Mouse (Mus musculus): Measurements from ENCODE around the gene Adrb1. TPM values are rescaled to one million over a fixed set of nuclear protein-coding genes. Genes with fewer than 3 reads are reported as not detected.

The Adrb1 gene
- total RNA-seq, 1 experiment: 0.36 TPM

DNA sequence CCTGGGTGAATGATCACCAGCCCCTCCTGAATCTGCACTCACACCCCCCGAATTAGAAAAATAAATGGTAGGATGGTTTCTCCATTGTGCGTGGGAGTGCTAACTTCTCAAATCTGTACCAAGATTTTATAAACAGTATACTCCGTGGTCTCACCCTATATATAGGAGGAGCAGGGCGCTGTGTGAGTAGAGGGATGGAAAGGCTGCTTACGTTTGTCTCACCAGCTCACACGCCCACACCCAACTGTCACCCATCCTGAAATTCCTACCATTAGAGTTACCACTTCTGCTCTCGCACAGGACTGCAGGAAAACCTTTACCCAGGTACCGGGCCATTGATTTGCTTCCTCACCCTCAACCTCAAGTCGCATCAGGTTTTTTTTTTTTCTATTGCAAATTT, 47.0 kb downstream of the Adrb1 start:
- Histone ChIP-seq H3K9me3 (ENCODE audit: control insufficient read depth, insufficient read depth, low read depth, low read length) (no peaks in the 10 kb centered on the region), H3K4me1 (ENCODE audit: control insufficient read depth in 2 of 2, insufficient read depth in 2 of 2, low read length in 2 of 2, poor library complexity in 1 of 2) (no peaks in the 10 kb centered on the region; a peak in 1 of 4 replicates), H3K9ac (ENCODE audit: insufficient read depth, low read depth, low read length, poor library complexity, severe bottlenecking) (no peak overlapping the region), H3K36me3 (ENCODE audit: control insufficient read depth, insufficient read depth, low read length, poor library complexity, severe bottlenecking) (no peaks in the 10 kb centered on the region), H3K27ac (ENCODE audit: insufficient read depth, low read depth, low read length, poor library complexity, severe bottlenecking) (no peak overlapping the region), H3K4me3 (ENCODE audit: insufficient read depth in 1 of 2, low read depth in 1 of 2, low read length in 2 of 2, poor library complexity in 1 of 2, severe bottlenecking in 1 of 2) (no peak overlapping the region)
- in situ Hi-C loops (cut with MboI; ENCODE audit: low sequenced_read_pairs in 2 of 2, unreplicated experiment in 2 of 2): no loop called here
- no peak for TF ChIP-seq ZC3H11A (IDR thresholded peaks at IDR 0.05; ENCODE audit: borderline replicate concordance, low read depth, low read length)
- no peak for TF ChIP-seq MAFK (IDR thresholded peaks at IDR 0.05; ENCODE audit: insufficient read depth, low read depth, low read length)
- TF ChIP-seq CHD2 (IDR thresholded peaks at IDR 0.05; ENCODE audit: low read depth, low read length): no peak
- TF ChIP-seq HCFC1 (IDR thresholded peaks at IDR 0.05; ENCODE audit: borderline replicate concordance, insufficient read depth, low read length): no peak
- TF ChIP-seq ZNF384 (IDR thresholded peaks at IDR 0.05; ENCODE audit: low read depth, low read length): no peak
- DNase-seq (ENCODE audit: low read depth, low spot score): no peak

DNA sequence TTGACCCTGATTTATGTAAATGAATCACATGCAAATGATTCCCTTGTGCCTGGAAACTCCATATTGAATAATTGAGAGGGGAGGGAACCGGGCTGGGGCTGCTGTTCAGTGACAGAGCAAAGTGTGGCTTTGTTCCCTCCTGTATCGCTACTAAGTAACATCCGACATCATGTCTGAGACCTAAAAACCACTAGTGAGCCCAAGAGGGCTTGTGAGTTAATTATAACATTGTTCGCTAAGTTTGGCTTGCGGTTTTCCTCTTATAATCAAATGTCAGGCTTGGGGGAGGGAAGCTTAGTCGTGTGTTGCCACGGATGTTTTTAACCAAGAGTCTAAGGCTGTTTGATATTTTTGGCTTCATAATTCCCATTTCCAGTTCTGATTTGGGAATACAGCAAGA, 50.2 kb downstream of the Adrb1 start:
- Histone ChIP-seq H3K27ac (ENCODE audit: insufficient read depth, low read depth, low read length, poor library complexity, severe bottlenecking) (no peak overlapping the region), H3K9me3 (ENCODE audit: control insufficient read depth, insufficient read depth, low read depth, low read length) (no peaks in the 10 kb centered on the region), H3K9ac (ENCODE audit: insufficient read depth, low read depth, low read length, poor library complexity, severe bottlenecking) (no peak overlapping the region), H3K4me3 (ENCODE audit: insufficient read depth in 1 of 2, low read depth in 1 of 2, low read length in 2 of 2, poor library complexity in 1 of 2, severe bottlenecking in 1 of 2) (no peak overlapping the region), H3K36me3 (ENCODE audit: control insufficient read depth, insufficient read depth, low read length, poor library complexity, severe bottlenecking) (no peaks in the 10 kb centered on the region), H3K4me1 (ENCODE audit: control insufficient read depth in 2 of 2, insufficient read depth in 2 of 2, low read length in 2 of 2, poor library complexity in 1 of 2) (peaks cover 4 to 15% of the 10 kb centered on the region in 2 experiments; a peak in 3 of 4 replicates)
- no peak for DNase-seq (ENCODE audit: low read depth, low spot score)
- in situ Hi-C loops (cut with MboI; ENCODE audit: low sequenced_read_pairs in 2 of 2, unreplicated experiment in 2 of 2): no loop called here
- TF ChIP-seq ZC3H11A (IDR thresholded peaks at IDR 0.05; ENCODE audit: borderline replicate concordance, low read depth, low read length): no peak
- no peak for TF ChIP-seq CHD2 (IDR thresholded peaks at IDR 0.05; ENCODE audit: low read depth, low read length)
- no peak for TF ChIP-seq ZNF384 (IDR thresholded peaks at IDR 0.05; ENCODE audit: low read depth, low read length)
- TF ChIP-seq MAFK (IDR thresholded peaks at IDR 0.05; ENCODE audit: insufficient read depth, low read depth, low read length): no peak
- TF ChIP-seq HCFC1 (IDR thresholded peaks at IDR 0.05; ENCODE audit: borderline replicate concordance, insufficient read depth, low read length): no peak

DNA sequence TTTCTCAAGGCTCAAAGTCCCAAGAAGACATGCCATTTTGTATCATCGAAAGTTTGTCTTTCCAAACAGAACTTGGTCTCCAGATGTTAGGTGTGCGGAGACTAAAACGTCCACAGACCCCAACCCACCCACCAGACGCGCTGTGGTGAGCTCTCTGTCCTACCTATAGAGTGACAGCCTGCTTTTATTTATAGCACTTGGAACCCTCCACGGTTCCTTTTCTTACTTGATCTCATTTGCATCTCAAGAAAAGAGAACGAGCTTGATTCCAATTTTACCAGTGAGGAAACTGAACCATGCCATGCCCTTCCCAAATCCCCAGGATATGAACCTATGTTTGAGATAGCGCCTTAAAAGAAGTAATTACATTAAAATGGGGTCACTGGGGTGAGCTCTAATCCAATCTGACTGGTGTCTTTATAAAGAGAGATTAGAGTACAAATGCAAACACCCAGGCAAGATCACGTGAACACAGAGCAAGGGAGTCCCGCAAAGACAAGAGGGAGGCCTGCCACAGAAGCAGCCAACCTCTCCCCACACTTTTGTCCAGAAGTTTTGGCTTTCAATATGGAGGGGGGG, 51.5 kb downstream of the Adrb1 start:
- Histone ChIP-seq H3K36me3 (ENCODE audit: control insufficient read depth, insufficient read depth, low read length, poor library complexity, severe bottlenecking) (no peaks in the 10 kb centered on the region), H3K4me3 (ENCODE audit: insufficient read depth in 1 of 2, low read depth in 1 of 2, low read length in 2 of 2, poor library complexity in 1 of 2, severe bottlenecking in 1 of 2) (no peak overlapping the region), H3K9me3 (ENCODE audit: control insufficient read depth, insufficient read depth, low read depth, low read length) (no peaks in the 10 kb centered on the region), H3K9ac (ENCODE audit: insufficient read depth, low read depth, low read length, poor library complexity, severe bottlenecking) (no peak overlapping the region), H3K27ac (ENCODE audit: insufficient read depth, low read depth, low read length, poor library complexity, severe bottlenecking) (no peak overlapping the region), H3K4me1 (ENCODE audit: control insufficient read depth in 2 of 2, insufficient read depth in 2 of 2, low read length in 2 of 2, poor library complexity in 1 of 2) (peaks cover 4 to 15% of the 10 kb centered on the region in 2 experiments; a peak in 3 of 4 replicates)
- DNase-seq (ENCODE audit: low read depth, low spot score): no peak
- in situ Hi-C loops (cut with MboI; ENCODE audit: low sequenced_read_pairs in 2 of 2, unreplicated experiment in 2 of 2): no loop called here
- TF ChIP-seq CHD2 (IDR thresholded peaks at IDR 0.05; ENCODE audit: low read depth, low read length) (no peak), MAFK (IDR thresholded peaks at IDR 0.05; ENCODE audit: insufficient read depth, low read depth, low read length) (no peak), ZC3H11A (IDR thresholded peaks at IDR 0.05; ENCODE audit: borderline replicate concordance, low read depth, low read length) (no peak), ZNF384 (IDR thresholded peaks at IDR 0.05; ENCODE audit: low read depth, low read length) (no peak), HCFC1 (IDR thresholded peaks at IDR 0.05; ENCODE audit: borderline replicate concordance, insufficient read depth, low read length) (no peak)

GRCm38 (mm10) chr19:56774408-56774962, 52.5 kb downstream of the Adrb1 start:
- TF ChIP-seq CHD2 (IDR thresholded peaks at IDR 0.05; ENCODE audit: low read depth, low read length) (no peak), ZC3H11A (IDR thresholded peaks at IDR 0.05; ENCODE audit: borderline replicate concordance, low read depth, low read length) (no peak), MAFK (IDR thresholded peaks at IDR 0.05; ENCODE audit: insufficient read depth, low read depth, low read length) (no peak), HCFC1 (IDR thresholded peaks at IDR 0.05; ENCODE audit: borderline replicate concordance, insufficient read depth, low read length) (no peak), ZNF384 (IDR thresholded peaks at IDR 0.05; ENCODE audit: low read depth, low read length) (no peak)
- in situ Hi-C loops (cut with MboI; ENCODE audit: low sequenced_read_pairs in 2 of 2, unreplicated experiment in 2 of 2): no loop called here
- DNase-seq (ENCODE audit: low read depth, low spot score): no peak
- H3K36me3 ChIP-seq (ENCODE audit: control insufficient read depth, insufficient read depth, low read length, poor library complexity, severe bottlenecking): no peaks in the 10 kb centered on the region
- H3K9ac ChIP-seq (ENCODE audit: insufficient read depth, low read depth, low read length, poor library complexity, severe bottlenecking): no peak overlapping the region
- peaks cover 4 to 15% of the 10 kb centered on the region in 2 experiments; a peak in 3 of 4 replicates for H3K4me1 ChIP-seq (ENCODE audit: control insufficient read depth in 2 of 2, insufficient read depth in 2 of 2, low read length in 2 of 2, poor library complexity in 1 of 2)
- H3K27ac ChIP-seq (ENCODE audit: insufficient read depth, low read depth, low read length, poor library complexity, severe bottlenecking): no peak overlapping the region
- H3K9me3 ChIP-seq (ENCODE audit: control insufficient read depth, insufficient read depth, low read depth, low read length): no peaks in the 10 kb centered on the region
- H3K4me3 ChIP-seq (ENCODE audit: insufficient read depth in 1 of 2, low read depth in 1 of 2, low read length in 2 of 2, poor library complexity in 1 of 2, severe bottlenecking in 1 of 2): no peak overlapping the region

Measured in ES-E14 (cell line).